Mouse (Mus musculus) heart, embryonic 12.5 days (tissue): ENCODE measurements at regions not wholly inside any gene's neighbourhood (a gene's known extent, or its start where the extent isn't known, plus 50 kb on each side); places are given as distances from the start of the nearest gene placed in this dataset.
A peak's percentile ranks its signal among the peaks of the same experiment; 100 is the strongest.

Experiments used
- ATAC-seq: fragments of 200-750 bp; cut with Nextera tagmentation; 2 replicates; pipeline ENCODE4 v1.8.0; 2017; ENCODE audit warnings: moderate TSS enrichment, moderate library complexity; ENCODE audit not compliant: insufficient number of reproducible peaks, low FRiP score
- H3K27ac ChIP-seq: fragments of 300-500 bp; sonication (generic); 2 replicates; pipeline ENCODE4 v1.5.1; 2016; ENCODE audit warnings: mild to moderate bottlenecking, moderate library complexity; ENCODE audit not compliant: poor library complexity, severe bottlenecking
- H3K27me3 ChIP-seq: fragments of 300-500 bp; sonication (generic); replicated peaks from 2 replicates; pipeline ENCODE4 v1.6.1; 2016; ENCODE audit warnings: mild to moderate bottlenecking, moderate library complexity
- H3K36me3 ChIP-seq: fragments of 300-500 bp; sonication (generic); 2 replicates; pipeline ENCODE4 v1.6.1; 2016; ENCODE audit warnings: mild to moderate bottlenecking, moderate library complexity
- H3K4me1 ChIP-seq: fragments of 300-500 bp; sonication (generic); replicated peaks from 2 replicates; pipeline ENCODE4 v1.6.1; 2016; ENCODE audit warnings: mild to moderate bottlenecking
- H3K4me2 ChIP-seq: fragments of 300-500 bp; sonication (generic); 2 replicates; pipeline ENCODE4 v1.6.1; 2016; ENCODE audit warnings: mild to moderate bottlenecking, moderate library complexity
- H3K4me3 ChIP-seq: fragments of 300-500 bp; sonication (generic); 2 replicates; pipeline ENCODE4 v1.5.1; 2016; ENCODE audit warnings: mild to moderate bottlenecking
- H3K9ac ChIP-seq: fragments of 300-500 bp; sonication (generic); 2 replicates; pipeline ENCODE4 v1.6.1; 2016; ENCODE audit warnings: mild to moderate bottlenecking, moderate library complexity
- H3K9me3 ChIP-seq: fragments of 300-500 bp; sonication (generic); replicated peaks from 2 replicates; pipeline ENCODE4 v1.6.1; 2016; ENCODE audit warnings: mild to moderate bottlenecking, moderate library complexity
- WGBS: fragments of 180-500 bp; shearing (Covaris S2); methylation state at CpG from one replicate; pipeline ENCODE4 v1.1.7; 2016; 5-methylcytosine and 5-hydroxymethylcytosine counted together

DNA sequence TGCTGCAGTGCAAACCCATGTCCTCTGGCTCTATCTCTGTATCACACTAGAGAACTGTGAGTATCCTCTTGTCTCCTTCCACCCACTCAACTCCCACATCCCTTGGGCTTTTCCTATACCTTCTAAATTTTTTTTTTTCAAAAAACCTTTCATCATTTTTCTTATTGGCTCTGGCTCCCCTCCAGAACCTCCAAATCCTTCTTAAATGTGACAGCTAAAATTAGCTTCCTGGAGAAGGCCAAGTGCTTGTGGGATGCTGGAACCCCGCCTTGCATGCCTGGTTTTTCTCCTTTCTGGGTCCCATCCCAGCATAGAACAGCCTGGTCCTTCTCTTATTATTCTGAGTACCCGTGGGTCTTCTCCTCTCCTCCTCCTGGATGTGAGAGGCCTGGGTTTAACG is 244.2 kb upstream of the Mocs1 start:
- no peak for ATAC-seq
- H3K9ac ChIP-seq: no peak overlapping the region
- no peak overlapping the region for H3K4me2 ChIP-seq
- H3K9me3 ChIP-seq: no peaks in the 10 kb centered on the region
- H3K27ac ChIP-seq: no peak overlapping the region
- H3K4me3 ChIP-seq: no peak overlapping the region
- WGBS: 59% methylated on average over 3 of the region's 3 CpGs
- H3K27me3 ChIP-seq: peaks cover 55% of the 10 kb centered on the region
- no peaks in the 10 kb centered on the region for H3K4me1 ChIP-seq
- H3K36me3 ChIP-seq: no peaks in the 10 kb centered on the region

DNA sequence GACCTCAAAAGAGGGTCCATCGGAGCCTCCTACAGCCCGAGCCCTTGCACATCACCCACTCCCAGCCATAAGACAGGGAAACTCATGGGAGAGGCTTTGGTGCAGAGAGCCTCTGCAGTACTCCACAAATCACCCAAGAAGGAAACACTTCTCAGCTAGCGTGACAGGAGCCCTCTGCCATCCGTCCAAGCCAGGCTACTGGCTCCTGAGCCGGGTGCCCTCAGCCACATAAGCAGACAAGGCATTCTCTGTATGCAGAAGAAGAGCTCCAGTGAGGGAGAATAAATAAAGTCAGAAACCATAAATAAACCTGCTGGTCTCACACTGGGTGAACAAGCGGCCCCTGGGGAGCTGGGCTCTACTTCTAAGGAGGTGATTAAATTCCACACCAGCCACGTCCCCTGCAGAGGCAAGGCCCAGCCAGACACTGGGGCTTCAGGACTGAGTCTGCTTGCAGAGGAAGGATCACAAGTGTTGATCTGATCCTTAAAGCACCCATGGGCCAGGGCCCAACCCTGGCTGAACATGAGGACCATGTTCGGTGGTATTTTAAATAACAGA is 243.0 kb upstream of the Mocs1 start:
- WGBS: 40% methylated on average over 8 of the region's 8 CpGs
- no peak overlapping the region for H3K9ac ChIP-seq

DNA sequence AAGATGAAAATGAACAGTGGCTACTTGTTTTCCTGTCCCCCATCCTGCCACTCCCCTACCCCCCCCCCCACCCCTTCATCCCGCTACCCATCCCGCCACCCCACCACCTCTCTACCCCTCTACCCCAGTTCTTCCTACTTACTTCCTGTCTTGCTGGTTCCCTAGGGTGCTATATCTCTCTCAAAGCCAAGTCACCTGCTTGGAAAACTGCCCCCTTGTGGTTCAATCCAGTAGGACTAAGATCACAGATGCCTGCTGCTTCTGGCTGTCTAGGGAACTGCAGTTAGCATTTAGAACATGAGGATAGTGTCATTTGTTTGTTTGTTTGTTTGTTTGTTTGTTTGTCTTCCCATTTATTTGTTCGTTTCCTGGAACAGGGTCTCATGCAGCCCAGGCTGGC is 238.4 kb upstream of the Mocs1 start:
- no peak overlapping the region for H3K4me3 ChIP-seq
- H3K27me3 ChIP-seq: peaks cover 18% of the 10 kb centered on the region
- H3K9ac ChIP-seq: no peak overlapping the region
- peaks cover 7% of the 10 kb centered on the region for H3K9me3 ChIP-seq
- no peaks in the 10 kb centered on the region for H3K4me1 ChIP-seq
- H3K36me3 ChIP-seq: no peaks in the 10 kb centered on the region
- 33% methylated on average over 3 of the region's 3 CpGs for WGBS
- no peak overlapping the region for H3K27ac ChIP-seq
- no peak overlapping the region for H3K4me2 ChIP-seq
- no peak for ATAC-seq

More for the DNA sequence above, 243.0 kb upstream of the Mocs1 start:
- H3K4me2 ChIP-seq: no peak overlapping the region
- H3K27ac ChIP-seq: no peak overlapping the region
- peaks cover 42% of the 10 kb centered on the region for H3K27me3 ChIP-seq
- H3K36me3 ChIP-seq: no peaks in the 10 kb centered on the region
- H3K9me3 ChIP-seq: no peaks in the 10 kb centered on the region
- ATAC-seq: no peak
- no peaks in the 10 kb centered on the region for H3K4me1 ChIP-seq
- no peak overlapping the region for H3K4me3 ChIP-seq

DNA sequence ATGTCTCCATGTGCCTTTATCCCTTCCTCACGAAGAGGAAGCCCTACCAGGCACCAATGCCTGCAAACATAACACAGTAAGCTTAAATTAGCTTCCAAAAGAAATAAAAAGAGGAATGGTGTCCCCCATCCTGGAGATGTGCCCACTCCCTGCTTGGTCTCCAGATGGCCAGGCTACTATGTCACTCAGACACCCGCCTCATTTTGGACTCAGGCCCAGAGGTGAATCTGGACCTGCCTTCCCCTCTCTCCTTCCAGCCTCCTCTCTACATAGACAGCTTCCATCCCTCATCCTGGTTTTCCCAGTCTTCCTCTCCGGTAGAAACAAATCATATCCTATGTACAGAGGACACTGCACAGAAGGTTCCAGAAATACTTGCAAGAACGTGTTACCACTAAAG is 237.8 kb upstream of the Mocs1 start:
- Histone ChIP-seq H3K36me3 (no peaks in the 10 kb centered on the region), H3K9me3 (peaks cover 12% of the 10 kb centered on the region), H3K27ac (no peak overlapping the region), H3K4me2 (no peak overlapping the region), H3K4me3 (no peak overlapping the region), H3K4me1 (no peaks in the 10 kb centered on the region), H3K9ac (no peak overlapping the region), H3K27me3 (peaks cover 18% of the 10 kb centered on the region)
- WGBS: 66% methylated on average over 4 of the region's 4 CpGs
- ATAC-seq: no peak

DNA sequence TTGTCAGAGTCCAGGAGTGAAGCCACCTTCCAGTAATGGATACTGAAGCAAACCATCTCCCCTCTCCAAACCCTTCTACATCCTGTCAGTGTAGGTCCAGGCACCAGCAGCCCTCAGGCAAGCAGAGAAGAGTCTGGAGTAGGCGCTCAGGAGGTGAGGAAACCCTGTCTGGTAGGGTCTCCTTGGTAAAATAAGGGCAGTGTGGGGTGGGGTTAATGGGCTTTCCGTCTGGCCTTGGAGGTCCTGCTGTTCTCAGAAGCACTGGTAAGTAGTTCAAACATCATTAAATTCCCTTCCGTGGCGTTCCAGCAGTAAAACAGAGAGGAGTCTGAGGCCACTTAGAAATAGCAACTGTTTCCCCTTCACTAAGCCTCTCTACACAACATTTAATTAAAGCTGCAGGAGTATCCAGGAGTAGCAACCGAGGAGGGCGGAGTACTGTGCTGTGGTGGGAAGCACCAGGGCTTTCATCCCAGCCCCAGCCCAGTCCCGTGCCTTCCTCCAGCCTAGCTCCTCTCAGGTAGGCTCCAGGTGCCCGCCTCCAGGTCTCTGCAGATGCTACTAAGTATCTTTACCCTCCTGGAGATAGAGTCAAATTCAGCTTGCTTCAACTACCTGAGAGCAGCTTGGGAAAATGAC is 232.0 kb upstream of the Mocs1 start:
- Histone ChIP-seq H3K9me3 (peaks cover 23% of the 10 kb centered on the region), H3K4me2 (no peak overlapping the region), H3K27me3 (peaks cover 15% of the 10 kb centered on the region; the same call in 1 of the 2 replicates), H3K4me1 (no peaks in the 10 kb centered on the region), H3K9ac (no peak overlapping the region), H3K4me3 (no peak overlapping the region), H3K36me3 (no peaks in the 10 kb centered on the region), H3K27ac (no peak overlapping the region)
- WGBS: 70% methylated on average over 8 of the region's 8 CpGs
- ATAC-seq: no peak

- Histone ChIP-seq H3K27ac (no peak overlapping the region), H3K36me3 (no peaks in the 10 kb centered on the region), H3K9me3 (peaks cover 20% of the 10 kb centered on the region), H3K27me3 (peaks cover 5% of the 10 kb centered on the region; the same call in 1 of the 2 replicates), H3K4me3 (no peak overlapping the region), H3K9ac (no peak overlapping the region), H3K4me2 (no peak overlapping the region), H3K4me1 (no peaks in the 10 kb centered on the region)
- ATAC-seq: no peak
- WGBS: 81% methylated on average over 3 of the region's 3 CpGs
Observed at GRCm38 (mm10) chr17:49201495-49201894, 226.7 kb upstream of the Mocs1 start.

DNA sequence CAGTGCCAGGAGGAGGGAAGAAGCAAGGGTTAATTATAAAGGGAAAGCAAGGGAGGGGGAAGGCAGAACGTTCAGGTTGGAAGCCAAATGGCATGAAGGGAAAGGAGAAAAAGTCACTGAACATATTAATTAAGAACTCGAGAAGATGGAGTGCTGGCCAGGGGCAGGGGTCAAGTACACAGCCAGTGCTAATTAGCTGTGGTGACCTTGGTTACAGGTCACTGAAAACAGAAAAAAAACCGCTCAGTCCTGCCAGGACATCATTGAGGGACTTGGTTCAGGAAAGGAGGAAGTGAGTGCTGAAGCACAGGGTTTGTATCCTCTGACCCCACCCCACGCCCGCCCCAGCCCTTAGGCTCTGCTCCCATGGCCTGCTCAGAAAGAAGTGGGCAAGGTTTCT is 223.1 kb upstream of the Mocs1 start:
- no peaks in the 10 kb centered on the region for H3K27me3 ChIP-seq
- no peaks in the 10 kb centered on the region for H3K4me1 ChIP-seq
- H3K9ac ChIP-seq: no peak overlapping the region
- H3K4me2 ChIP-seq: no peak overlapping the region
- no peaks in the 10 kb centered on the region for H3K36me3 ChIP-seq
- no peak for ATAC-seq
- peaks cover 18% of the 10 kb centered on the region for H3K9me3 ChIP-seq
- H3K4me3 ChIP-seq: no peak overlapping the region
- H3K27ac ChIP-seq: no peak overlapping the region
- 39% methylated on average over 5 of the region's 5 CpGs for WGBS

GRCm38 (mm10) chr17:49205564-49205963 is 222.6 kb upstream of the Mocs1 start:
- H3K4me2 ChIP-seq: no peak overlapping the region
- H3K9ac ChIP-seq: no peak overlapping the region
- no peak for ATAC-seq
- no peaks in the 10 kb centered on the region for H3K27me3 ChIP-seq
- H3K27ac ChIP-seq: no peak overlapping the region
- H3K9me3 ChIP-seq: peaks cover 13% of the 10 kb centered on the region
- WGBS: 68% methylated on average over 1 of the region's 1 CpGs
- H3K4me1 ChIP-seq: no peaks in the 10 kb centered on the region
- no peaks in the 10 kb centered on the region for H3K36me3 ChIP-seq
- no peak overlapping the region for H3K4me3 ChIP-seq

GRCm38 (mm10) chr17:49206708-49207107 is 221.5 kb upstream of the Mocs1 start:
- Histone ChIP-seq H3K27ac (no peak overlapping the region), H3K4me1 (no peaks in the 10 kb centered on the region), H3K4me2 (no peak overlapping the region), H3K9me3 (peaks cover 6% of the 10 kb centered on the region; the same call in 1 of the 2 replicates), H3K27me3 (no peaks in the 10 kb centered on the region), H3K9ac (no peak overlapping the region), H3K36me3 (no peaks in the 10 kb centered on the region), H3K4me3 (no peak overlapping the region)
- WGBS: 43% methylated on average over 9 of the region's 9 CpGs
- ATAC-seq: peak; percentile 29; the same call in 1 of the 2 replicates

DNA sequence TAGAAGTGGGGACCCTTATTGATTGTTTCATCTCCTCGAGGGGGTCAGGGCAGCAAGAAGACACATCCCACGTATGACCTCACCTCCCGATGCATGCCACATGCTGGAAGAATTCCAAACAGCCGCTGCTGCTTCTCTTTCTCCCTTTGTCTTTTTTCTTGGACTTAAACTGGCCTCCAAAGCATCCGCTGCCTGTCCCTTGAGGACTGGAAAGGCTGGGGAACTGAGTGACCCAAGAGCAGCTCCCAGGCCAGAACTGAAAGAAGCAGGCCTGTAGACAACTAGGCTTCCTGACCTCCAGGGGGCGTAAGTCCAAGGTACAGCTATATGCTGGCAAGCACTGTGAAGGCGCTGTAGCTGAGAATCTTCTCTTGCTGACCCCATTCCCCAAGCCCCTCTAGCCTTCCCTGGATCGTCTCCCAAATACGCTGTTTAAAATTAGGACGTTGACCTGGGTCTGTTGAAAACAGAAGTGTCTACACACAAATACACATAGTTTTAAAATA is 219.8 kb upstream of the Mocs1 start:
- Histone ChIP-seq H3K9ac (no peak overlapping the region), H3K27me3 (no peaks in the 10 kb centered on the region), H3K36me3 (no peaks in the 10 kb centered on the region), H3K9me3 (peaks cover 2% of the 10 kb centered on the region; the same call in 1 of the 2 replicates), H3K4me3 (no peak overlapping the region), H3K4me2 (no peak overlapping the region), H3K27ac (no peak overlapping the region), H3K4me1 (no peaks in the 10 kb centered on the region)
- 66% methylated on average over 10 of the region's 10 CpGs for WGBS
- no peak for ATAC-seq

DNA sequence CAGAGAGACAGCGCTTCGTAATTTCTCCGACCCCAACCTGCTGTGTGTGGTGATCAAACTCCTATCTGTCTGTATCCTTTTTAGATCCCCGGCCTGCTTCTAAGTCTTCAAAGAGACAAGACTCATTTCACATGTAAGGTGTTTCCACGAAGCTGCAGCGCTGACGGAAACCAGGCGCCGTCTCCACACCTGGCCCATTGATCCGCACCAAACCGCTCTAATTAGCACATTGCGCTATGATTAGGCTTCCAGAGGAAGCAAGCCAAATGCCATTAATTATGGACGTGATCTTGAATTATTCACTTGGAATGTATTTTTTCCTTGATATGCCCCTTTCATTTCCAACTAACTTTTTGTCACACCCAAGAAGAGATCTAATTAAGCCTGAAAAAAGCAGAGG is 215.2 kb upstream of the Mocs1 start:
- Histone ChIP-seq H3K4me2 (no peak overlapping the region), H3K27me3 (0 out of 2 replicates have a peak, but pooled peaks cover 4% of the 10 kb centered on the region), H3K9ac (no peak overlapping the region), H3K4me3 (no peak overlapping the region), H3K36me3 (no peaks in the 10 kb centered on the region), H3K4me1 (no peaks in the 10 kb centered on the region), H3K27ac (no peak overlapping the region), H3K9me3 (no peaks in the 10 kb centered on the region)
- no peak for ATAC-seq
- 82% methylated on average over 13 of the region's 13 CpGs for WGBS
